Mouse (Mus musculus): ENCODE measurements at regions not wholly inside any gene's neighbourhood (a gene's known extent, or its start where the extent isn't known, plus 50 kb on each side); places are given as distances from the start of the nearest gene placed in this dataset.

- Histone ChIP-seq H3K36me3 (ENCODE audit: control insufficient read depth, insufficient read depth, low read length) (no peaks in the 10 kb centered on the region), H3K27ac (ENCODE audit: low read length) (no peak overlapping the region), H3K9ac (ENCODE audit: low read length) (no peak overlapping the region), H3K4me3 (replicated peaks; ENCODE audit: low read length) (no peak overlapping the region), H3K4me2 (ENCODE audit: low read depth, low read length) (no peak overlapping the region), H3K9me3 (replicated peaks; ENCODE audit: control insufficient read depth, low read length) (0 out of 2 replicates have a peak, but pooled peaks cover 3% of the 10 kb centered on the region), H3K4me1 (ENCODE audit: control insufficient read depth, insufficient read depth, low read length) (no peaks in the 10 kb centered on the region), H3K27me3 (ENCODE audit: control insufficient read depth, insufficient read depth, low read length) (no peaks in the 10 kb centered on the region)
- WGBS = 78% methylated on average over 12 of the region's 12 CpGs
- ATAC-seq (ENCODE audit: insufficient read depth, low FRiP score) = no peak
Measured at GRCm38 (mm10) chr13:25547150-25548145, 277.1 kb upstream of the Nrsn1 start.

GRCm38 (mm10) chr13:25524094-25524493 lies 253.8 kb upstream of the Nrsn1 start:
- Histone ChIP-seq H3K27me3 (ENCODE audit: control insufficient read depth, insufficient read depth, low read length) (no peaks in the 10 kb centered on the region), H3K27ac (ENCODE audit: low read length) (no peak overlapping the region), H3K4me1 (ENCODE audit: control insufficient read depth, insufficient read depth, low read length) (no peaks in the 10 kb centered on the region), H3K9me3 (replicated peaks; ENCODE audit: control insufficient read depth, low read length) (no peaks in the 10 kb centered on the region), H3K36me3 (ENCODE audit: control insufficient read depth, insufficient read depth, low read length) (no peaks in the 10 kb centered on the region), H3K4me2 (ENCODE audit: low read depth, low read length) (no peak overlapping the region), H3K4me3 (replicated peaks; ENCODE audit: low read length) (no peak overlapping the region), H3K9ac (ENCODE audit: low read length) (no peak overlapping the region)
- 25% methylated on average over 3 of the region's 3 CpGs for WGBS
- ATAC-seq (ENCODE audit: insufficient read depth, low FRiP score) = peak; percentile 62; the same call in 1 of the 2 replicates

GRCm38 (mm10) chr13:25507355-25507754 lies 237.1 kb upstream of the Nrsn1 start:
- no peak overlapping the region for H3K27ac ChIP-seq (ENCODE audit: low read length)
- H3K4me2 ChIP-seq (ENCODE audit: low read depth, low read length) = no peak overlapping the region
- ATAC-seq (ENCODE audit: insufficient read depth, low FRiP score) = no peak
- no peak overlapping the region for H3K4me3 ChIP-seq (replicated peaks; ENCODE audit: low read length)
- no peaks in the 10 kb centered on the region for H3K36me3 ChIP-seq (ENCODE audit: control insufficient read depth, insufficient read depth, low read length)
- no peaks in the 10 kb centered on the region for H3K9me3 ChIP-seq (replicated peaks; ENCODE audit: control insufficient read depth, low read length)
- no peak overlapping the region for H3K9ac ChIP-seq (ENCODE audit: low read length)
- H3K4me1 ChIP-seq (ENCODE audit: control insufficient read depth, insufficient read depth, low read length) = no peaks in the 10 kb centered on the region
- no peaks in the 10 kb centered on the region for H3K27me3 ChIP-seq (ENCODE audit: control insufficient read depth, insufficient read depth, low read length)

- Histone ChIP-seq H3K9ac (ENCODE audit: low read length) (no peak overlapping the region), H3K9me3 (replicated peaks; ENCODE audit: control insufficient read depth, low read length) (no peaks in the 10 kb centered on the region), H3K4me1 (ENCODE audit: control insufficient read depth, insufficient read depth, low read length) (no peaks in the 10 kb centered on the region), H3K27ac (ENCODE audit: low read length) (no peak overlapping the region), H3K36me3 (ENCODE audit: control insufficient read depth, insufficient read depth, low read length) (no peaks in the 10 kb centered on the region), H3K4me3 (replicated peaks; ENCODE audit: low read length) (no peak overlapping the region), H3K4me2 (ENCODE audit: low read depth, low read length) (no peak overlapping the region), H3K27me3 (ENCODE audit: control insufficient read depth, insufficient read depth, low read length) (no peaks in the 10 kb centered on the region)
- ATAC-seq (ENCODE audit: insufficient read depth, low FRiP score) = no peak
- WGBS = 62% methylated on average over 7 of the region's 7 CpGs
Measured at GRCm38 (mm10) chr13:25494492-25495034, 224.3 kb upstream of the Nrsn1 start.

GRCm38 (mm10) chr13:25490036-25490435 lies 219.7 kb upstream of the Nrsn1 start:
- Histone ChIP-seq H3K4me2 (ENCODE audit: low read depth, low read length) (no peak overlapping the region), H3K4me1 (ENCODE audit: control insufficient read depth, insufficient read depth, low read length) (no peaks in the 10 kb centered on the region), H3K27me3 (ENCODE audit: control insufficient read depth, insufficient read depth, low read length) (no peaks in the 10 kb centered on the region), H3K27ac (ENCODE audit: low read length) (no peak overlapping the region), H3K4me3 (replicated peaks; ENCODE audit: low read length) (no peak overlapping the region), H3K9ac (ENCODE audit: low read length) (no peak overlapping the region), H3K36me3 (ENCODE audit: control insufficient read depth, insufficient read depth, low read length) (no peaks in the 10 kb centered on the region), H3K9me3 (replicated peaks; ENCODE audit: control insufficient read depth, low read length) (no peaks in the 10 kb centered on the region)
- no peak for ATAC-seq (ENCODE audit: insufficient read depth, low FRiP score)
- 57% methylated on average over 4 of the region's 4 CpGs for WGBS

DNA sequence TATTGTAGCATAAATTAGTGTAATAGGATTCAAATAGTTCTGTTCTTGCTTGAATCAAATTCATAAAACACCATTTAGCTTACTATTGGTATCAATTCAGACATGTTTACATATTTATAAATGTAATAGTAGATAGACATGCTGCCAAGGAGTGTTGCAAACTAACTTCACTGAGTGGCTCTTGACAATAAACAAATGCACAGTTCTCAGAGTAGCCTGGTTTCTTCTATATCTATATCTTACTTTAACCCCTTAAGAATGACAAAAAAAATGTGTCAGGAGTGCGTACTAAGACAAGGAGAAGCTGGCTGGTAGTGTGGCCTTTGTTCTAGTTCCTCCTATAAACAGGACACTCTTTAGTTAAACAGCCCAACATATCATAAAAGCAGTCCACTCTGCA lies 213.0 kb upstream of the Nrsn1 start:
- no peaks in the 10 kb centered on the region for H3K36me3 ChIP-seq (ENCODE audit: control insufficient read depth, insufficient read depth, low read length)
- H3K9me3 ChIP-seq (replicated peaks; ENCODE audit: control insufficient read depth, low read length) = no peaks in the 10 kb centered on the region
- WGBS = 75% methylated on average over 1 of the region's 1 CpGs
- no peak overlapping the region for H3K4me3 ChIP-seq (replicated peaks; ENCODE audit: low read length)
- no peak overlapping the region for H3K4me2 ChIP-seq (ENCODE audit: low read depth, low read length)
- ATAC-seq (ENCODE audit: insufficient read depth, low FRiP score) = no peak
- H3K9ac ChIP-seq (ENCODE audit: low read length) = no peak overlapping the region
- no peaks in the 10 kb centered on the region for H3K27me3 ChIP-seq (ENCODE audit: control insufficient read depth, insufficient read depth, low read length)
- H3K27ac ChIP-seq (ENCODE audit: low read length) = no peak overlapping the region
- H3K4me1 ChIP-seq (ENCODE audit: control insufficient read depth, insufficient read depth, low read length) = no peaks in the 10 kb centered on the region

GRCm38 (mm10) chr13:25451917-25452316 lies 181.6 kb upstream of the Nrsn1 start:
- H3K27me3 ChIP-seq (ENCODE audit: control insufficient read depth, insufficient read depth, low read length) = no peaks in the 10 kb centered on the region
- no peaks in the 10 kb centered on the region for H3K36me3 ChIP-seq (ENCODE audit: control insufficient read depth, insufficient read depth, low read length)
- H3K4me3 ChIP-seq (replicated peaks; ENCODE audit: low read length) = no peak overlapping the region
- H3K4me1 ChIP-seq (ENCODE audit: control insufficient read depth, insufficient read depth, low read length) = no peaks in the 10 kb centered on the region
- no peak overlapping the region for H3K27ac ChIP-seq (ENCODE audit: low read length)
- ATAC-seq (ENCODE audit: insufficient read depth, low FRiP score) = no peak
- H3K9ac ChIP-seq (ENCODE audit: low read length) = no peak overlapping the region
- H3K9me3 ChIP-seq (replicated peaks; ENCODE audit: control insufficient read depth, low read length) = no peaks in the 10 kb centered on the region
- H3K4me2 ChIP-seq (ENCODE audit: low read depth, low read length) = no peak overlapping the region
- 80% methylated on average over 9 of the region's 9 CpGs for WGBS

- H3K27ac ChIP-seq (ENCODE audit: low read length) = no peak overlapping the region
- H3K4me1 ChIP-seq (ENCODE audit: control insufficient read depth, insufficient read depth, low read length) = no peaks in the 10 kb centered on the region
- no peaks in the 10 kb centered on the region for H3K27me3 ChIP-seq (ENCODE audit: control insufficient read depth, insufficient read depth, low read length)
- H3K9ac ChIP-seq (ENCODE audit: low read length) = no peak overlapping the region
- no peak for ATAC-seq (ENCODE audit: insufficient read depth, low FRiP score)
- WGBS = 38% methylated on average over 13 of the region's 13 CpGs
- no peak overlapping the region for H3K4me2 ChIP-seq (ENCODE audit: low read depth, low read length)
- H3K36me3 ChIP-seq (ENCODE audit: control insufficient read depth, insufficient read depth, low read length) = no peaks in the 10 kb centered on the region
- no peak overlapping the region for H3K4me3 ChIP-seq (replicated peaks; ENCODE audit: low read length)
- H3K9me3 ChIP-seq (replicated peaks; ENCODE audit: control insufficient read depth, low read length) = no peaks in the 10 kb centered on the region
Measured at GRCm38 (mm10) chr13:25451357-25451861, 181.1 kb upstream of the Nrsn1 start.

DNA sequence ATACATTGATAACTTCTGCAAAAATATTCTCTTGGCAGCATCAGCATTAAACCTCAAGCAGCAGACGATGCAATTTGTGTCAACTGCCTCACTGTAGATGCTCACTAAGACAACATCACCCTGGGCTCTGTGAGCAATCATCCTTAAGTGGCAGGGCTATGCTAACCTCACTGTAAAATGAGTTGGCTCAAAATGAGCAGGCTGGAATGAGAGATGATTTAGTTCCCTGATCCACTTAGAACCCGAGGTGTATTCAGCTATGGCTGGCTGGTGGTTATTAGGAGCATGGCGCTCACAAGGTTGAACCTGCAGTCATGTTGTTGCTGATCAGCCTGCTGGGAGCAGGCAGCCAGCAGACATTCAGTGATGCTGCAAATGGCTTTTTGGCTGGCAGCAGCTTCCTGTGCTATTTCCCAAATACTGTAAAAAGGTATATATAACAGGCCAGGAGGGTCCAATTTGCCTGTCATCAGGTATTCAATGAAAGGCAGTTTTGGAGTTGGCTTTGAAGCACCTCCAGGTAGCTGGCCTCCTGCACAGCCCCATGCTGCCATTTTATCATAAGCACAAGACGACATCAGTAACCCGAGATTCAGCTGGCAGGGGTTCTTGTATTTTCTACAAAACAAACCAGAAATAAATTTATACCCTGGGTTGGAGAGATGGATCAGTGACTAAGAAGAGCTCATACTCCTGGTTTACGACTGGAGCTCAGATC lies 159.6 kb upstream of the Nrsn1 start:
- WGBS = 74% methylated on average over 6 of the region's 6 CpGs
- no peak overlapping the region for H3K4me3 ChIP-seq (replicated peaks; ENCODE audit: low read length)
- H3K27me3 ChIP-seq (ENCODE audit: control insufficient read depth, insufficient read depth, low read length) = no peaks in the 10 kb centered on the region
- no peaks in the 10 kb centered on the region for H3K9me3 ChIP-seq (replicated peaks; ENCODE audit: control insufficient read depth, low read length)
- no peaks in the 10 kb centered on the region for H3K36me3 ChIP-seq (ENCODE audit: control insufficient read depth, insufficient read depth, low read length)
- no peak overlapping the region for H3K27ac ChIP-seq (ENCODE audit: low read length)
- no peaks in the 10 kb centered on the region for H3K4me1 ChIP-seq (ENCODE audit: control insufficient read depth, insufficient read depth, low read length)
- H3K9ac ChIP-seq (ENCODE audit: low read length) = no peak overlapping the region
- no peak overlapping the region for H3K4me2 ChIP-seq (ENCODE audit: low read depth, low read length)
- no peak for ATAC-seq (ENCODE audit: insufficient read depth, low FRiP score)

Measured in stomach, embryonic 16.5 days (tissue).